Mouse (Mus musculus) erythroblast, adult 5-6 weeks (primary cell): ENCODE results near the gene Crygb. TPM values are rescaled to one million over a fixed set of nuclear protein-coding genes. Genes with fewer than 3 reads are reported as not detected.
"Not testable (repeated sequence)": the region's sequence is repeated elsewhere in the genome, so short reads cannot be mapped to it uniquely, and the experiment has no call there.

ENCODE experiments used
- ATAC-seq: replicated peaks from 2 replicates; pipeline ENCODE4 v1.8.0; 2016; ENCODE audit warnings: moderate number of reproducible peaks, mild to moderate bottlenecking, moderate TSS enrichment, inconsistent platforms; ENCODE audit not compliant: poor library complexity, low FRiP score, severe bottlenecking
- total RNA-seq, 2 experiments: library from RNA; stranded (forward) in 1 of 2; stranded (reverse) in 1 of 2; fragments of 150-400 nt in 1 of 2; fragments of 200-764, 138-1000 nt in 1 of 2; gene quantifications; 2 replicates each; pipeline versions ENCODE4 v1.2.3 to v1.2.4; 2015 to 2017; ENCODE audit warnings: low replicate concordance in 2 of 2

Gene Crygb
- total RNA-seq, 2 experiments from 2014 or later, result not detected

- no peak for ATAC-seq
Observed at GRCm38 (mm10) chr1:65088567-65089356, 6.7 kb upstream of the Crygb start.

GRCm38 (mm10) chr1:65075607-65076006 is 6.5 kb downstream of the Crygb start:
- no peak for ATAC-seq

GRCm38 (mm10) chr1:65073589-65073988 is 8.5 kb downstream of the Crygb start, which contains the start of gene Crygc:
Gene Crygc, minus strand, starts transcription at chr1:65073689.
- ATAC-seq, result no peak

GRCm38 (mm10) chr1:65067842-65068241 is 14.2 kb downstream of the Crygb start:
- no peak for ATAC-seq

GRCm38 (mm10) chr1:65064201-65064600 is 17.9 kb downstream of the Crygb start:
- no peak for ATAC-seq

GRCm38 (mm10) chr1:65063352-65063751 is 18.7 kb downstream of the Crygb start, which contains the start of gene Crygd:
Gene Crygd, minus strand, starts transcription at chr1:65063452.
- ATAC-seq, result no peak

GRCm38 (mm10) chr1:65052140-65052539 is 29.9 kb downstream of the Crygb start:
- no peak for ATAC-seq

- ATAC-seq, result no peak
Observed at GRCm38 (mm10) chr1:65051696-65052095, 30.4 kb downstream of the Crygb start.

GRCm38 (mm10) chr1:65050952-65051351 is 31.1 kb downstream of the Crygb start, which contains the start of gene Cryge:
Gene Cryge, minus strand, starts transcription at chr1:65051149.
- ATAC-seq, result not testable (repeated sequence)

GRCm38 (mm10) chr1:65048781-65049180 is 33.3 kb downstream of the Crygb start:
- no peak for ATAC-seq

- no peak for ATAC-seq
Observed at GRCm38 (mm10) chr1:65046401-65047109, 35.5 kb downstream of the Crygb start.

GRCm38 (mm10) chr1:65043433-65043832 is 38.7 kb downstream of the Crygb start:
- ATAC-seq, result no peak

- ATAC-seq, result no peak
Observed at GRCm38 (mm10) chr1:65041837-65042236, 40.3 kb downstream of the Crygb start.

GRCm38 (mm10) chr1:65040806-65041205 is 41.3 kb downstream of the Crygb start:
- no peak for ATAC-seq

- no peak for ATAC-seq
Observed at GRCm38 (mm10) chr1:65039679-65040078, 42.4 kb downstream of the Crygb start.

GRCm38 (mm10) chr1:65037542-65037941 is 44.5 kb downstream of the Crygb start:
- no peak for ATAC-seq

- no peak for ATAC-seq
Observed at GRCm38 (mm10) chr1:65035513-65035912, 46.6 kb downstream of the Crygb start.

- no peak for ATAC-seq
Observed at GRCm38 (mm10) chr1:65032641-65033040, 49.4 kb downstream of the Crygb start, which contains the start of gene Akr1cl. Gene Akr1cl, minus strand, starts transcription at chr1:65032759.
